Mouse (Mus musculus): ENCODE results near the gene Gramd1a. TPM values are rescaled to one million over a fixed set of nuclear protein-coding genes. Genes with fewer than 3 reads are reported as not detected.
A peak's percentile ranks its signal among the peaks of the same experiment; 100 is the strongest.

Gene Gramd1a
- polyA plus RNA-seq, 1 experiment from 2014 or later, result 97.4 TPM

- 4% methylated on average over 20 of the region's 20 CpGs for WGBS
- no peak for ATAC-seq (ENCODE audit: insufficient number of reproducible peaks, insufficient read depth, low FRiP score, low TSS enrichment)
- H3K9me3 ChIP-seq, result no peaks in the 10 kb centered on the region
- H3K9ac ChIP-seq, result peak overlapping the region; percentile 94
- H3K4me1 ChIP-seq, result peaks cover 32% of the 10 kb centered on the region
- peak overlapping the region; percentile 81 for H3K4me2 ChIP-seq (replicated peaks)
- H3K27ac ChIP-seq, result peak overlapping the region; percentile 95
- peaks cover 16% of the 10 kb centered on the region; the same call in 1 of the 2 replicates for H3K36me3 ChIP-seq
- no peaks in the 10 kb centered on the region for H3K27me3 ChIP-seq
- H3K4me3 ChIP-seq, result peak overlapping the region; percentile 82
Observed at GRCm38 (mm10) chr7:31149751-31150565, 5.7 kb downstream of the Gramd1a start.

DNA sequence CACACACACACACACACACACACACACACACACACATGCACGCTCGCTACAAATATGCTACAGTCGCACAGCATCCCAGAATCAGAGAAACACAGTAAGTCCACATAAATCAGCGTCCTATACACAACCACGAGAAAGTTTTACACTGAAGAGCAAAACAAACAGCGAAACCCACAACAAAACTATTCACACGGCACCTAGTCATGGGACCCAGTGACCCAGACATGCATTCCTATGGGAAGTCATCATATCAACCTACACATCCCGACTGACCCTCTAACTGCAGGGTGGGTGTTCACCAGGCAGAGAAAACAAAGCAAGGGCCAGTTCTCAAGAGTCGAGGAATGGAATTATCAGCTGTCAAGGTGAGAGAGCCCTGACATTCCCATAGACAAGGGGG is 6.4 kb downstream of the Gramd1a start:
- WGBS, result 37% methylated on average over 9 of the region's 9 CpGs
- Histone ChIP-seq H3K4me2 (replicated peaks) (peak overlapping the region; percentile 81), H3K27me3 (no peaks in the 10 kb centered on the region), H3K9ac (peak overlapping the region; percentile 94), H3K4me3 (peak overlapping the region; percentile 82), H3K36me3 (peaks cover 18% of the 10 kb centered on the region; the same call in 1 of the 2 replicates), H3K9me3 (no peaks in the 10 kb centered on the region), H3K4me1 (peaks cover 32% of the 10 kb centered on the region), H3K27ac (peak overlapping the region; percentile 95)
- ATAC-seq (ENCODE audit: insufficient number of reproducible peaks, insufficient read depth, low FRiP score, low TSS enrichment), result no peak

DNA sequence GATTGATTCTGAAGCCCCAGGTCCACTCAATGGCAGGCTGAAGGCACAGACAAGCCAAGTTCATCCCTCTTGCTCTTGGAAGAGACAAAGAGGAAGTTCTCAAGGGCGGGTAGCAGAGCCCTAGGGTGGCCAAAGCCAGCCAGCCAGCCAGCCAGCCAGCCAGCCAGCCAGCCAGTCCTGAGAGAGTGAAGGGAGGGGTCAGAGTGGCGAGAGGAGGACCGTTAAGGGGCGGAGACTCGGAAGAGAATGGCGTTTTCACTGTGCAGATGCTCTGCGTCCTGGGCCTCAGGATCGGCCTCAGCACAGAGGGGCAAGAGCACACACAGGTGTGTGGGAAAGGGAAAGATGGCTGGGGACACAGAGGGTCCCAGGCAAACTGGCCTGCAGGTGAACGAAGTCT is 6.9 kb downstream of the Gramd1a start:
- Histone ChIP-seq H3K9me3 (no peaks in the 10 kb centered on the region), H3K4me2 (replicated peaks) (peak overlapping the region; percentile 81), H3K9ac (peak overlapping the region; percentile 94), H3K27me3 (no peaks in the 10 kb centered on the region), H3K4me3 (peak overlapping the region; percentile 82), H3K36me3 (peaks cover 19% of the 10 kb centered on the region), H3K27ac (peak overlapping the region; percentile 95), H3K4me1 (peaks cover 32% of the 10 kb centered on the region)
- ATAC-seq (ENCODE audit: insufficient number of reproducible peaks, insufficient read depth, low FRiP score, low TSS enrichment), result no peak; the same call in 1 of the 2 replicates
- whole genome bisulfite sequencing, result 7% methylated on average over 9 of the region's 9 CpGs

- Histone ChIP-seq H3K36me3 (peaks cover 26% of the 10 kb centered on the region), H3K9ac (peak overlapping the region; percentile 94; the same call in 1 of the 2 replicates), H3K27me3 (no peaks in the 10 kb centered on the region), H3K4me2 (replicated peaks) (peak overlapping the region; percentile 81), H3K4me1 (peaks cover 32% of the 10 kb centered on the region), H3K27ac (peak overlapping the region; percentile 95), H3K9me3 (no peaks in the 10 kb centered on the region), H3K4me3 (peak overlapping the region; percentile 82)
- ATAC-seq (ENCODE audit: insufficient number of reproducible peaks, insufficient read depth, low FRiP score, low TSS enrichment), result no peak
- 66% methylated on average over 3 of the region's 3 CpGs for WGBS
Observed at GRCm38 (mm10) chr7:31148086-31148485, 7.6 kb downstream of the Gramd1a start.

DNA sequence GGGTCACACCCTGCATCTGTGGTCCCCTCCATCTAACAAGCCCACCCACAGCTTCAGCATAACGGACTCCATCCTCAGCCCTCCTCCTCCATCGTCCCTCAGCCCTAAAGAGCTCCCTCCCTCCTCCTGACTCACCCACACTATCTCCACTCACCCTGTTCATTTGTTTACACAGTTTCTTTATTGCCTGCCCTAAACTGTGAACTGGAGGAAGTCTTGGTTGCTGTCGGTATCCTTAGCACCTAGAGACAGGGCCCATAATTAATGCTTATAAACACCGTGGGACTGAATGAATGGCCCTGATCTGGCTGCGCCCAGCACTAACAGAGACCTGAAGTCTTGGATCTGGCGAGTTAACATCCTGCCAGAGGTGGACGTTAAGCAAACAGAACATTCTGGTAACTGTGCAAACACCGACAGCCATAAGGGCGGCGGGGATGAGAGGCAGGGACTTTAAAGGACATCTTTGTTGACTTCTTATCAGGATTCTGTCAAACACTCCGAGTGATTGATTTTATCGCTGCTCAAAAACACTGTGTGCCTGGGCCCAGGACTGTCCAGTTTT is 10.0 kb downstream of the Gramd1a start:
- 88% methylated on average over 12 of the region's 12 CpGs for WGBS
- Histone ChIP-seq H3K4me2 (replicated peaks) (no peak overlapping the region), H3K36me3 (peaks cover 50% of the 10 kb centered on the region), H3K27ac (no peak overlapping the region), H3K9ac (no peak overlapping the region), H3K4me1 (peaks cover 23% of the 10 kb centered on the region), H3K27me3 (no peaks in the 10 kb centered on the region), H3K4me3 (no peak overlapping the region), H3K9me3 (no peaks in the 10 kb centered on the region)
- no peak for ATAC-seq (ENCODE audit: insufficient number of reproducible peaks, insufficient read depth, low FRiP score, low TSS enrichment)

- Histone ChIP-seq H3K9ac (no peak overlapping the region), H3K36me3 (peaks cover 56% of the 10 kb centered on the region), H3K27me3 (no peaks in the 10 kb centered on the region), H3K4me3 (no peak overlapping the region), H3K27ac (no peak overlapping the region), H3K4me1 (peaks cover 23% of the 10 kb centered on the region), H3K4me2 (replicated peaks) (no peak overlapping the region), H3K9me3 (no peaks in the 10 kb centered on the region)
- 94% methylated on average over 14 of the region's 16 CpGs for WGBS
- no peak for ATAC-seq (ENCODE audit: insufficient number of reproducible peaks, insufficient read depth, low FRiP score, low TSS enrichment)
Observed at GRCm38 (mm10) chr7:31144886-31145285, 10.8 kb downstream of the Gramd1a start.

DNA sequence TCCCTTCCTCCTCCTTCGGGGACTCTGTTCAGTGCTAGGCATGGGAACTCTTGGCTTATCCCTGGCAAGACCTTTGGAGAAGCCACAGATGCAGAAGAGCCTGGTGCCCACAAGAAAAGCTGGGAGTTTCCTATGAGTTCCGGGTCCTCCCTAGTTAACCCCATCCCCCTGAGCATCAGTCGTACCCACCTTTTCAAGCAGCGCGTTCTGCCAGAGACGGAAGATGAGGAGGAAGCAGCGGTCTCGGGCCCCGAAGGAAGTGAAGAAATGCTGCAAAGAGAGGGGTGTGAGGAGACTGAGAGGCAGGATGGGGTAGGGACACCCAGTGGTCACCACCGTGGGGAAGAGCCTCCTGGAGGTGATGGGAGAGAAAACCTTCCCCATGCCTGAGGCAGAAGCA is 14.8 kb downstream of the Gramd1a start:
- Histone ChIP-seq H3K9ac (no peak overlapping the region), H3K36me3 (peaks cover 86% of the 10 kb centered on the region), H3K4me1 (no peaks in the 10 kb centered on the region), H3K27ac (no peak overlapping the region), H3K9me3 (no peaks in the 10 kb centered on the region), H3K4me2 (replicated peaks) (no peak overlapping the region), H3K27me3 (no peaks in the 10 kb centered on the region), H3K4me3 (no peak overlapping the region)
- ATAC-seq (ENCODE audit: insufficient number of reproducible peaks, insufficient read depth, low FRiP score, low TSS enrichment), result no peak
- 93% methylated on average over 10 of the region's 10 CpGs for WGBS

DNA sequence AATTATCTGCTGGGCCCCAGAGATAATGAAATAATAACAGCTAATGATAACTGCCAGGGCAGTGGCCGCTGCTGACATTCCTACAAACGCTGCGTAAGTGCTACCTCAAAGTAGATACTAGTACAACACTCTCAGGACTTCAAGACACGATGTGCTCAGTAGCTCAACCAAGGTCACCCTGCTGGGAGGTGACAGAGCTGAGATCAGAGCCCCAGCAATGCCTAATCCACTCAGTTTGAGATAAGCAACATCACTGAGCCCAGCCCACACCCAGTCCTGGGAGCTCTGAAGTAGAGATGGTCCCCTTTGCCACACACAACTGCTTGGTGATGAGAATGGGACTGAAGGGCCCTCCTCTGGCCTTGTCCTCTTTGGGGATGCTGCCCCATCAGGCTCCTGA is 15.4 kb downstream of the Gramd1a start:
- Histone ChIP-seq H3K27ac (no peak overlapping the region), H3K27me3 (no peaks in the 10 kb centered on the region), H3K4me1 (no peaks in the 10 kb centered on the region), H3K36me3 (peaks cover 88% of the 10 kb centered on the region), H3K9me3 (no peaks in the 10 kb centered on the region), H3K4me3 (no peak overlapping the region), H3K4me2 (replicated peaks) (no peak overlapping the region), H3K9ac (no peak overlapping the region)
- WGBS, result 88% methylated on average over 4 of the region's 4 CpGs
- ATAC-seq (ENCODE audit: insufficient number of reproducible peaks, insufficient read depth, low FRiP score, low TSS enrichment), result no peak

DNA sequence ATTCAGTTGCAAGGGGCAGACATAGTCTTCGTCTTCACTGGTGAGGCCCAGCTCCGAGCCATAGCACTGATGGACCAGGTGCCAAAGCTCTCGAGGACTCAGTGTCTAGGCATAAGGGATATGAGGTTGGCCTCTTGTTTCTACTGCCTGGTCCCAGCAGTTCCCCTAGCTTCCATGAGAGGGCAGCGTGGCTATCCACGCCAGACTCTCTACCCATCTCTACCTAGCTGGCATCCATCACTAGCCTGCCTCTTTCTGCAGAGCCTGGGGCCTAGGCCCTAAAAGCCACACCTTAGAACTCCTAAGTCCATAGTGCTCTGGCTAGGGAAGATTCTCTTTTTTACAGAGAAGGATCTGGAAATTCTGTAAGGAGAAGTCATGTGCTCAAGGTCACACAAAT is 15.9 kb downstream of the Gramd1a start:
- H3K4me3 ChIP-seq, result no peak overlapping the region
- H3K27me3 ChIP-seq, result no peaks in the 10 kb centered on the region
- ATAC-seq (ENCODE audit: insufficient number of reproducible peaks, insufficient read depth, low FRiP score, low TSS enrichment), result no peak
- H3K9ac ChIP-seq, result no peak overlapping the region
- H3K4me1 ChIP-seq, result no peaks in the 10 kb centered on the region
- no peaks in the 10 kb centered on the region for H3K9me3 ChIP-seq
- H3K4me2 ChIP-seq (replicated peaks), result no peak overlapping the region
- 74% methylated on average over 5 of the region's 5 CpGs for WGBS
- no peak overlapping the region for H3K27ac ChIP-seq
- peaks cover 90% of the 10 kb centered on the region for H3K36me3 ChIP-seq

GRCm38 (mm10) chr7:31135717-31136116 is 20.0 kb downstream of the Gramd1a start:
- Histone ChIP-seq H3K4me3 (no peak overlapping the region), H3K9me3 (no peaks in the 10 kb centered on the region), H3K36me3 (peaks cover 99% of the 10 kb centered on the region), H3K9ac (no peak overlapping the region), H3K27ac (no peak overlapping the region), H3K4me1 (no peaks in the 10 kb centered on the region), H3K27me3 (no peaks in the 10 kb centered on the region), H3K4me2 (replicated peaks) (no peak overlapping the region)
- ATAC-seq (ENCODE audit: insufficient number of reproducible peaks, insufficient read depth, low FRiP score, low TSS enrichment), result no peak
- 93% methylated on average over 10 of the region's 10 CpGs for WGBS

- peaks cover 15% of the 10 kb centered on the region for H3K27me3 ChIP-seq
- no peaks in the 10 kb centered on the region for H3K4me1 ChIP-seq
- H3K36me3 ChIP-seq, result peaks cover 88% of the 10 kb centered on the region
- WGBS, result 94% methylated on average over 4 of the region's 4 CpGs
- H3K27ac ChIP-seq, result no peak overlapping the region
- ATAC-seq (ENCODE audit: insufficient number of reproducible peaks, insufficient read depth, low FRiP score, low TSS enrichment), result no peak
- H3K4me2 ChIP-seq (replicated peaks), result no peak overlapping the region
- no peak overlapping the region for H3K4me3 ChIP-seq
- no peaks in the 10 kb centered on the region for H3K9me3 ChIP-seq
- no peak overlapping the region for H3K9ac ChIP-seq
Observed at GRCm38 (mm10) chr7:31131866-31132265, 23.8 kb downstream of the Gramd1a start.

DNA sequence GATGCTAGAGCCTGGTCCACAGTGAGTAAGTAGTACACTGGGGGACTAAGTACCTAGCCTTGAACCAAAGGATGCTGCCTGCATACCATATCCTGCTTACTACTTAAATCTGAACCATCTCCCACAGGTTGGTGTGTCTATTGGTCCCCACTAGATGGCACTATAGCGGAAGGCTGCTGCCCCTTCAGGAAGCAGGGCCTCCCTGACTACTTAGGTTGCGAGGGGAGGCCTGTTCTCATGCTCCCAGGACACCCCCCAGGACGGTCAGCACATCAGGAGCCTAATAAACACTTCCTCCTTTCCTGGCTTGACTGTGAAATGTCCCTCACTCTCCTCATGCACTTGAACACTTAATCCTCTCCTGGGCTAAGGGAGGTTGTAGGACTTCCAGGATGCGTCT is 24.9 kb downstream of the Gramd1a start:
- H3K9ac ChIP-seq, result no peak overlapping the region
- ATAC-seq (ENCODE audit: insufficient number of reproducible peaks, insufficient read depth, low FRiP score, low TSS enrichment), result no peak
- no peaks in the 10 kb centered on the region for H3K9me3 ChIP-seq
- H3K36me3 ChIP-seq, result peaks cover 77% of the 10 kb centered on the region
- 38% methylated on average over 4 of the region's 4 CpGs for WGBS
- H3K4me1 ChIP-seq, result no peaks in the 10 kb centered on the region; the same call in 1 of the 2 replicates
- peaks cover 25% of the 10 kb centered on the region for H3K27me3 ChIP-seq
- no peak overlapping the region for H3K4me3 ChIP-seq
- no peak overlapping the region for H3K27ac ChIP-seq
- no peak overlapping the region for H3K4me2 ChIP-seq (replicated peaks)

Data from embryonic facial prominence, embryonic 12.5 days (tissue).